Mouse (Mus musculus): Measurements from ENCODE around the gene Ms4a13.
"Not testable (repeated sequence)": the region's sequence is repeated elsewhere in the genome, so short reads cannot be mapped to it uniquely, and the experiment has no call there.

Gene Ms4a13

DNA sequence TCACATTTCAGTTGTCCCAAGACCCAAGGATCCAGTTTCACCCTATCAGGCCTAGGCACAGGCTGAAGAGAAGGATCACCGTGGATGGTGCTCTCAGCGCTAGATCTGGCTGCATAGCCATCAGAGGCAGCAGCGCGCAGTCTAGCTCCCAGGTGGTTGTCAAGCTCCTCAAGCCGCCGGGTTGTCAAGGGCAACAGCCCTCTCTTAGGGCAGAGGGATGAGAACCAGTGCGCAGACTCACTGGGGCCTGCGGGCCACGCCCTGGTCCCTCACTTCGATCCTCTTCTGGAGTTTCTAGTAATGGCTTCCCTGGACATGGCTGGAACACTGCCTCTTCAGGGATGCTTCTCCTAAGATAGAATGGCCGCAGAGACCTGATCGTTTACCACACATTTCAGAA, at the start of gene Ms4a13:
Gene Ms4a13 (minus strand): TSS at position 192 of the 400 bp plus-strand sequence.
- DNase-seq, result no peak

DNA sequence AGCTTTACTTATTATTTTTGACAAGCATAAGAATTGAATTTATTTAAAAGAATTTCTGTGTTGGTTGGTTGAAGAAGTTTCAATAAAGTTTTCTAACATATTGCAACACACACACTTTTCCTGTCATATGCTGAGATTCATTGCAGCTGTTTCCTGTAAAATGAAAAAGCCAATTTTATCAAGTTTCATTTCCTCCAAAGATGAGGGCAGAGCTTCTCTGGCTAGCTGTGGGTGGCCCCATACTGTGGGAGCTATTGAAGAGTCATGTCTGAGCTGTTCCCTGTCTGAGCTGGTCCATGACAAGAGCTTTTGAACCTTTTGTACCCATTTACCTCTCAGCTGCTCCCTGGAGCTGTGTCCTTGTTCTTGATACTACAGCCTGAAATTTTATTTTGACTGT, 47.7 kb upstream of the Ms4a13 start:
- DNase-seq, result no peak

GRCm38 (mm10) chr19:11242560-11242959, 46.0 kb upstream of the Ms4a13 start:
- no peak for DNase-seq

GRCm38 (mm10) chr19:11235820-11236219, 39.3 kb upstream of the Ms4a13 start:
- no peak for DNase-seq

DNA sequence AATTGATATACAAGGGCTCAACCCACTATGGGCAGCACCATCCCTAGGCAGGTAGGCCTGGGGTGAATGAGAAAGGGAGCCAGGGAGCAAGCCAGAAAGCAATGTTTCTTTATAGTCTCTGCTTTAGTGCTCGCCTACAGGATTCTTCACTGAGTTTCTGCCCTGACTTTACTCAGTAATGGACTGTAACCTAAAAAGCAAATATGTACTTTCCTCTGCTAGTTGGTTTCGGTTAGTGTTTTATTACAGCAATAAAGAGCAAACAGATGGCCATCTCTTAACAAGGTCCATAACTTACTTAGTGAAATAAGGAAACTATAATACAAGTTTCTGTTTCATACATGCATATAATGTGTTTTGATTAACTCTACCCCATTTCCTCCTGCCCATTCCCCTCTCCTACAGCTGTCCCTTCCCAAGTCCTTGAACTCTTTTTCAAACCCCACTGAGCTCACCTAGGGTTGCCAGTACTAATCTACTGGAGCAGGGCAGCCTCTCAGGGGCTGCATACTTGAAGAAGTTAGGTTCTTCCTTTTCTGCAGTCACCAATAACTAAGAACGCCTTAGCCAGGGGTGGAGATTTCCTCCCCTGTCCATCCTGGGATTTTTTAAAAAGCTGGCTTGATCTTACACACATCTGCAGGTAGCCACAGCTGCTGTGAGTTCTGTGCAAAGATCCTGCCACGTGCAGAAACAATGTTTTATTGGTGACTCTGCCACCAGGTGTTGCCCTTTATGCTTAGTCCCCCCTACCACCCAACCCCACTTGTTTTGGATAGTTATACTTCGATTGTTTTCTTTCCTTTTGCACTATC, 38.6 kb upstream of the Ms4a13 start:
- no peak for DNase-seq

GRCm38 (mm10) chr19:11234244-11234643, 37.7 kb upstream of the Ms4a13 start:
- DNase-seq, result no peak

DNA sequence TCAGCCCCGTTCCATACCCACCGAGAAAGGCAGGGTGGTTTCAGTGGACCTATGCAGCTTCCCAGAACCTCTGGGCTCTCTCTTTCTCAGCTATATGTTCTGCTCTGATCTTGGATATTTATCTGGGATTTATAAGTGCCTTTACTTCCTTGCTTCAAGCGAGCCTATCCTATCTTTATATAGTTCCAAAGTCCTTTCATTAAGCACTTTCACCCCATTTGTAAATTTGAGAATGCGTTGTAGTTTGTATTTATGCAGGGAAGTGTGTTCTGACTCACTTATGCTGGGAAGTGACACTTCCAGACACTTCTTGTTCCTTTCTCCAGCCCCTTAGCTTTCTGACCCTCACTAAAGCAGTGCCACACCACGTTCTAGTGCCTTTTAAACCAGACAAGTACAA, 35.8 kb upstream of the Ms4a13 start, which contains the start of gene Ms4a12:
Gene Ms4a12 (minus strand): TSS at position 101 of the 400 bp plus-strand sequence.
- DNase-seq, result no peak

DNA sequence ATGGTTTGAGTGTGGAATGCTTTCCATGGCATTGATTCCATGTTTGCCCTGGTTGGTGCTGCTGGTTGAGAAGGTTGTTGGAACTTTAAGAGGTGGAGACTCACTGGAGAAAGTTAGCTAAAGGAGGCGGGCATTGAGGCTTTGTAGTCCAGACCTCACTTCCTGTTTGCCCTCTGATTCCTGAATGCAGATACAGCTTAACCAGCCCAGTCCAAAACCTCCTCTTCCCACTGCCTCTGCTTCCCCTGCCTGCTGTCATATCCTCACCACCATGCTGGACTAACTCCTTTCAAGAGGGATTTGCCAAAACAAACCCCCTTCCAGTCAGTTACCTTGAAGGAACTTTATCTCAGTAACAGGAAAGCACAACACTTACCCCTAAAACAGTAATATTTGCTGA, 4.0 kb downstream of the Ms4a13 start:
- DNase-seq, result no peak

DNA sequence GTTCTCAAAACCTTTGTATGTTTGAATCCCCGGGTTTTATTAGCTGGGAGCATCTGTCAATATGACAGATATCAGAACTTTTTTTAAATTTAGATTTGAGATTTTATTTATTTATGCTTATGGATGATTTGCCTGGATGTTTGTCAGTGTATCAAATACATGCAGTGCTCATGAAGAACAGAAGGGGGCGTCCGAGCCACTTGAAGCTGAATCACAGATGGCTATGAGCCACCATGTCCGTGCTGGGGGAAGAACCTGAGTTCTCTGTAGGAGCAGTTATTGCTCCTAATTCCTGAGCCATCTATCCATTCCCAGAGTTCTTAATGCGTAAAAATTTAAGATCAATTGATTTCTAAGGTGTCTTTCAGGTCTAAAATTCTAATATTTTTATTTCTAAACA, 12.4 kb downstream of the Ms4a13 start:
- no peak for DNase-seq

DNA sequence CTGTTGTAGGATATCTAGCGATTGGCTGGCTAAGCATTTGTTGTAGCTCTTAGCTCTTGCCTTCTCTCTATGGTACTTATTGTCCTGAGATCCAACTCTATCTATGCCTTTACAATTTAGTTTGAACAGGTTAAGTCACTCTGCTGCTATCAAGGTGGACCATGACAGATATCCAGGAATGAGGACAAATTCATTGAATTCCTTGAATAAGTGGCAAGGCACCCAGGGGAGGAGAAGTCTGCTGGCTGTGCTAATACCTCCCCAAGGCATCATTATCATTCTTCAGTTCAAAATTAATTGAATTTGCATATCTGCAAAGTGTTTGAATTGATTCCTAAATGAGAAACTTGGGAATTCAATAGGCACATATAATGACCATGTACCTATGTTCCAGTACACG, 19.1 kb downstream of the Ms4a13 start:
- no peak for DNase-seq

DNA sequence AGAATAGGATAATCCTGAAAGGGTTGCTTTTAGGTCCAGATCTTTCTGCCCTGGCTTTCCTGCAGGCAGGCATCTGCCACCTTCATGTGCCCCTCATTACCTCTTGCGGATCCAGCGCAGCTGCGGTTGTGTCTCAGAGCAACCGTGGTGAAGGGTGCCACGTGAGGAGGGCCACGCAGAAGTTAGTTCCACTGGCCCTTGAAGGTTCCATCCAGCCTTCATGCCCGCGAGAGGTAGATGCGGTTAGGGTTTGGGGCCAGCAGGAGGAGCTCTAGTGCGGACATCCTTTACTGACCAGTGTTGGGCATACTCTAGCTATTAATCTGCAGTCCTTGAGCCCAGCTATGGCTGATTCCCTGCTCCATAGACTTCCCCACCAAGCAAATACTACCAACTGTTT, 31.4 kb downstream of the Ms4a13 start, which contains the start of gene 1700025F22Rik:
Gene 1700025F22Rik (minus strand): TSS at position 149 of the 400 bp plus-strand sequence.
- DNase-seq, result no peak

- DNase-seq, result not testable (repeated sequence)
Observed at GRCm38 (mm10) chr19:11157890-11158289, 38.6 kb downstream of the Ms4a13 start.

GRCm38 (mm10) chr19:11135336-11135735, 61.2 kb downstream of the Ms4a13 start:
- no peak for DNase-seq

DNA sequence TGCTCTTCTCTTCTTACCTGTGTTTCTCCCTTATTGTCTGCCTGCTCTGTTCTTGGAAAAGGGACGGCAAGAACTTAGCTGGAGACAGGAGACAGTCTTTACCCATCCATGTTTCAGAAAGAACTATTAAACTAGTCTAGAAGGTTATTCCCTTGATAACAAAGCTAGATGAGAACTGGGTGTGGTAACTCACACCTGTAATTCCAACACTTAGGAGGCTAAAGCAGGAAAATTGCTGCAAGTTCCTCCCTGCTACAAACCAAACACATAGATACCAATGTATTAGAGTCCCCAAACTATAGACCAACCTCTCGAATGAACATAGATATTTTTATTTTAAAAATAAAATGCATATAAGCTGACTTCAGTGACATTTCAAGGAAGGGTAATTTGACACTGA, 61.7 kb downstream of the Ms4a13 start:
- DNase-seq, result no peak

DNA sequence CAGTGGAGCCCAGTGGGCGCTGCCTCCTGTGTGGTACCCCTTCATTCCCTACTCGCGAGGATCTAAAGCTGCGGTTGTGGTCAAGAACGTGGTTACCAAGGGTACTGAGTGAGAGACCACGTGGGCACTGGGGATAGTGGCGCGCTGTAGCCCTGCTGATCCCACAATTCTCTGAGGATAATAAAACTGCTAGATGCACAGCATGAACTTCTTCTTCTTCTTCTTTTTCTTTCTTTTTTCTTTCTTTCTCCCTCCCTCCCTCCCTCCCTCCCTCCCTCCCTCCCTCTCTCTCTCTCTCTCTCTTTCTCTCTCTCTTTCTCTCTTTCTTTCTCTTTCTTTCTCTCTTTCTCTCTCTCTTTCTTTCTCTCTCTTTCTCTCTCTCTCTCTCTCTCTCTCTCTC, 65.8 kb downstream of the Ms4a13 start, which contains the start of gene 1700017D01Rik:
Gene 1700017D01Rik (minus strand): TSS at position 101 of the 400 bp plus-strand sequence.
- not testable (repeated sequence) for DNase-seq

- no peak for DNase-seq
Observed at GRCm38 (mm10) chr19:11129702-11130101, 66.8 kb downstream of the Ms4a13 start.

DNA sequence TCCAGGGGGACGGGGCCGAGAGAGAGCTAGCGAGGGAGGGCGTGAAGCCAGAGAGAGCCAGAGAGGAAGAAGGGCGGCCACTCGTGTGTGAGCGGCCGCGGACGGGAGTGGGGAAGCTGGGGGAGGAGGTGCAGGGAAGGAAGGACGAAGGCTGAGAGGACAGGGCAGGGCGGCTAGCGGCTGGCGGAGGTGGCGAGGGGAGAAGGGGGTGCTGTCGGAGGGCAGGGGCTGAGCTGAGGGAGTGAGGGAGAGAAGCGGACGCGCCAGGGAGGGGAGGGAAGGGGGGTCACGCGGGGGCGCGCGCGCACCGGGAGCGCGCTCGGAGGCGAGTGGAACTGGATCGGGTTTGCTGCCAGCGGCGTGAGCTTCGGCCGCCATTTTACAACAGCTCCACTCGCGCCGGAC, 75.5 kb downstream of the Ms4a13 start:
- peak; percentile 36 for DNase-seq

Measured in cerebellum, adult 9-11 months (tissue).